Mouse (Mus musculus) gastrocnemius, postnatal 14 days (tissue): Measurements from ENCODE around the gene Prg3. TPM values are rescaled to one million over a fixed set of nuclear protein-coding genes. Genes with fewer than 3 reads are reported as not detected.
A peak's percentile ranks its signal among the peaks of the same experiment; 100 is the strongest.

ENCODE experiments used
- DNase-seq: peaks from one replicate; pipeline ENCODE4 v3.0.0; 2021; ENCODE audit warnings: mixed read lengths
- intact Hi-C: fragments of 180-260 bp; cut with DNase I; formaldehyde crosslinking; loops from one replicate; pipeline ENCODE4 v1.15.1; 2025; ENCODE audit warnings: low total_unique reads
- total RNA-seq, 2 experiments: library from RNA; stranded (reverse); gene quantifications; 2 replicates each; pipeline ENCODE4 v1.2.3; 2021

Prg3 gene
- total RNA-seq, 2 experiments from 2014 or later: not detected

- intact Hi-C loops: no loop called here
- DNase-seq: no peak
Measured at GRCm38 (mm10) chr2:85030989-85031388, 43.0 kb downstream of the Prg3 start.

- intact Hi-C loops: no loop called here
- no peak for DNase-seq
Measured at GRCm38 (mm10) chr2:85033121-85033520, 45.1 kb downstream of the Prg3 start.

- intact Hi-C loops: no loop called here
- DNase-seq: no peak
Measured at GRCm38 (mm10) chr2:85034169-85034568, 46.2 kb downstream of the Prg3 start.

- intact Hi-C loops: no loop called here
- no peak for DNase-seq
Measured at GRCm38 (mm10) chr2:85036507-85037046, 48.6 kb downstream of the Prg3 start.

DNA sequence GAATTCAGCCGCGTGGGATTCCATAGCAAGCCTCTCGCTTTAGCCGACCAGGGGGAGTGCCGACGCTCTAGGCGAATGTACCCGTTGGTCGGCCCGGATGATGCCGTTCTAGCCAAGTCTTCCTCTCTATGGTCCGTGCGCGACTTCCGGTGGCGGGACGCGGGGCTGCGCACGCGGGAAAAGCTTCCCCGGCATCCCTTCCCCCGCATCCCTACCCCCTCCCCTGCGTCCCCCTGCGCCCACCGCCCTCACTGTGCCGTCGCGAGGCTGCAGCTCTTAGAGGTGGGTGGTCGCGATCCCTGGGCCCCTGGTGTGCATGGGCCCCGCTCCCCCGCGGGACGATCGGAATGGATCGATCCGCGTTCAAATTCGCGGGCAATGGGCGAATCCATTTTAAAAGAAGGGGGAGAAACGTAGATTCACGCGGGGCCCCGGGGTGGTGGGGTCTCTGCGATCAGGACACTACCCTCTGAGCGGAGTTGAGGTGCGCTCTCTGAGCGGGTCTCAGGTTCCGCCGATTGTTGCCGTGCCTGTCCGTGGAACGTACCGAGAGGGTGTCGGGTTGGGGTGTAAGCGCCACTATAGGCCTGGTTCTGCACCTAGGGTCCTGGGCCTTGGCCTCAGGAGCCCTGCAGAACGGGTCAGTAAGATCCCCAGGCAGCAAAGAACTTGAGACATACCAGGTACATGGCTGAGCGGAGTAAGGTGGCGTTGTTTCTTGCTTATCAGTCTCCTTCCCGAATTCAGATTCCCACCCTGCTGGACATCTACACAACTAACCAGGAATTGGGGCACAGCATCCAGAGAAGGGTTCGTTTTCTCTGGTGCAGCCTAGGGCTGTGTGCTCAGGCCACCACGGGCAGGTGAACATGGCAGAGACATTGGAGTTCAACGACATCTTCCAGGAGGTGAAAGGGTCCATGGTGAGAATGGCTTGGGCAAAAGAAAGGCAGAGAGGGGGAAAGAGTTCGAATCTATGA, 49.3 kb downstream of the Prg3 start, which contains the start of the genes Ssrp1 and P2rx3:
Gene Ssrp1, plus strand, starts transcription at position 188 of the 980 bp plus-strand sequence.
Gene P2rx3, minus strand, starts transcription at position 416 of the 980 bp plus-strand sequence.
- intact Hi-C loops: no loop called here
- peak; percentile 90 for DNase-seq

DNA sequence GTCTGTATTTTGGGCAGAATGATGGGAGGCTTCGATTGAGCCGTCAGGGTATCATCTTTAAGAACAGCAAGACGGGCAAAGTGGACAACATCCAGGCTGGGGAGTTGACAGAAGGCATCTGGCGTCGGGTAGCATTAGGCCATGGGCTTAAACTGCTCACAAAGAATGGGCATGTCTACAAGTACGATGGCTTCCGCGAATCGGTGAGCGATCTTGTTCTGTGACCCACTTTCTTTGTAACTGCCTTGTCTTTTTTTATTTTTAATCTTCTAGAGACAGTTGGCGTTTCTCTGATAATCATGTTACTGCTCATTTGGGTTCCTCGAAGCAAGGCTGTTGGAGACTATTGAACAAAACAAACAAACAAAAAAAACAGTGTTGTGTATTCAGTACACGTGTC, 50.3 kb downstream of the Prg3 start:
- intact Hi-C loops: no loop called here
- DNase-seq: no peak

Other genes starting within 250 kb of the Prg3 start
- gene Gm19426, start 244.6 kb upstream of the Prg3 start, total RNA-seq: 1 to 10 TPM in 1 of 2 experiments, under 1 TPM in 1; 0.66 to 1.0 TPM
- gene Serping1, start 212.8 kb upstream of the Prg3 start, total RNA-seq: 10 to 100 TPM; 55.0 to 72.1 TPM
- gene Ube2l6, start 189.4 kb upstream of the Prg3 start, total RNA-seq: 1 to 10 TPM; 6.1 to 7.0 TPM
- 100 to 1,000 TPM in 1 of 2 experiments, 10 to 100 TPM in 1; 95.9 to 120 TPM for gene Smtnl1, start 165.6 kb upstream of the Prg3 start, total RNA-seq
- 10 to 100 TPM; 45.7 to 46.0 TPM for gene Timm10, start 161.2 kb upstream of the Prg3 start, total RNA-seq
- 10 to 100 TPM in 1 of 2 experiments, 1 to 10 TPM in 1; 6.2 to 16.1 TPM for gene Slc43a1, start 149.4 kb upstream of the Prg3 start, total RNA-seq
- under 1 TPM; 0.55 to 0.64 TPM for gene Rtn4rl2, start 101.5 kb upstream of the Prg3 start, total RNA-seq
- gene Slc43a3, start 51.6 kb upstream of the Prg3 start, total RNA-seq: 10 to 100 TPM; 22.4 to 43.2 TPM
- gene Prg2, start 7.8 kb upstream of the Prg3 start, total RNA-seq: under 1 TPM in 1 of 2 experiments, not detected in 1; 0.29 TPM
- 10 to 100 TPM; 34.0 to 44.2 TPM for gene Ssrp1, start 49.0 kb downstream of the Prg3 start, total RNA-seq
- gene P2rx3, start 49.2 kb downstream of the Prg3 start, total RNA-seq: under 1 TPM; 0.89 to 0.92 TPM
- gene Tnks1bp1, start 59.8 kb downstream of the Prg3 start, total RNA-seq: 10 to 100 TPM; 47.3 to 48.5 TPM
- gene Aplnr, start 148.0 kb downstream of the Prg3 start, total RNA-seq: 10 to 100 TPM; 61.0 to 74.0 TPM
- gene Lrrc55, start 209.0 kb downstream of the Prg3 start, total RNA-seq: 1 to 10 TPM; 3.9 to 7.3 TPM